Mouse (Mus musculus): ENCODE measurements around the gene Calcoco2.

GRCm38 (mm10) chr11:96130606-96131005 lies 18.8 kb upstream of the Calcoco2 start:
- TF ChIP-seq CTCF (conservative IDR thresholded peaks at IDR 0.05; ENCODE audit: insufficient read depth, insufficient read length, low read depth, low read length) (no peak), POLR2A (IDR thresholded peaks at IDR 0.05; ENCODE audit: low read depth, low read length) (no peak)
